Mouse (Mus musculus): ENCODE data around the gene Trim37. TPM values are rescaled to one million over a fixed set of nuclear protein-coding genes. Genes with fewer than 3 reads are reported as not detected.

Trim37 gene
- total and polyA plus RNA-seq, 3 experiments = 36.2 to 60.6 (median 41.9) TPM

DNA sequence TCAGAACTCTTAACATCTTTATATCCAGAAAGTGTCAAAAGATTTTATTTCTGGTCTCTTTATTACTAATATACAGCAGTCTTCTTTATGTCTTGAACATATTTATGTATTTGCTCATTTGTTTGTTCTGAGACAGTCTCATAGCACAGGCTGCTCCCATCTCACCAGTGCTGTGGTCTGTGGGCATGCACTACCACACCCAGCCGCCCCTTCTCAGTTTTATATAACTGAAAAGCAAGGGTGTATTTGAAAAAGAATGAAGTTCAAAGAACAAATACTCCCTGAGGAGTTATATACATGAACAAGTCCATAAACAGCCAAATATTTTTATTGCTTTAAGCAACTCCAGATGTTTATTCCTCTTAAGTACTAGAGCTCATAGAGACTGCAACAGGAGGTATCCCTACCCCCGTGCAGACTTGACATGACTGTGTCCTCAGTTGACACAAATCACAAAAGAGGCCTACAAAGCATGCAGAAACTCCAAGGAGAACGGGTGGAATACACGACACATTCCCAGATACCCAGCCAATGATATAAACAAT, 119.3 kb downstream of the Trim37 start:
- Histone ChIP-seq H3K36me3 (replicated peaks in 1 of 2; ENCODE audit: control insufficient read depth in 1 of 2, insufficient read depth in 1 of 2, low read length in 1 of 2) (peaks cover 0 to 12% of the 10 kb centered on the region in 2 experiments), H3K27ac (ENCODE audit: insufficient read depth, low read depth) (no peak overlapping the region), H3K4me2 (ENCODE audit: insufficient read depth, low read depth, poor library complexity, severe bottlenecking) (no peak overlapping the region), H3K27me3 (replicated peaks) (no peaks in the 10 kb centered on the region), H3K9ac (ENCODE audit: insufficient read depth, low read depth) (no peak overlapping the region), H3K4me1 (ENCODE audit: control insufficient read depth in 1 of 2, insufficient read depth in 2 of 2) (peaks cover 0 to 26% of the 10 kb centered on the region in 2 experiments; a peak in 2 of 4 replicates), H3K4me3 (replicated peaks in 1 of 3; ENCODE audit: low read depth in 2 of 3, low read length in 2 of 3, poor library complexity in 1 of 3) (no peak overlapping the region), H3K79me2 (replicated peaks; ENCODE audit: control insufficient read depth, extremely low read depth, insufficient read depth, poor library complexity, severe bottlenecking) (no peaks in the 10 kb centered on the region), H3K9me3 (replicated peaks; ENCODE audit: low read length) (no peaks in the 10 kb centered on the region)
- in situ Hi-C loops (cut with MboI; ENCODE audit: low pct_ligation_motif_present, low pct_unique_long_range_greater_than_20kb, low sequenced_read_pairs) = no loop called here
- dilution Hi-C loops (cut with MboI; ENCODE audit: extremely low pct_ligation_motif_present, extremely low pct_unique_long_range_greater_than_20kb, low sequenced_read_pairs) = no loop called here
- DNase-seq (ENCODE audit: extremely low read depth) = no peak
- TF ChIP-seq MAFK (IDR thresholded peaks at IDR 0.05; ENCODE audit: insufficient replicate concordance, low read length) (no peak), TBP (conservative IDR thresholded peaks at IDR 0.05; ENCODE audit: low read depth, low read length) (no peak), POLR2A (IDR thresholded peaks at IDR 0.05; ENCODE audit: low read depth, low read length) (no peak), CHD1 (IDR thresholded peaks at IDR 0.05; ENCODE audit: low read depth, low read length) (no peak), ZNF384 (IDR thresholded peaks at IDR 0.05; ENCODE audit: low read depth, low read length) (no peak), ZC3H11A (IDR thresholded peaks at IDR 0.05; ENCODE audit: low read depth, low read length) (no peak)

DNA sequence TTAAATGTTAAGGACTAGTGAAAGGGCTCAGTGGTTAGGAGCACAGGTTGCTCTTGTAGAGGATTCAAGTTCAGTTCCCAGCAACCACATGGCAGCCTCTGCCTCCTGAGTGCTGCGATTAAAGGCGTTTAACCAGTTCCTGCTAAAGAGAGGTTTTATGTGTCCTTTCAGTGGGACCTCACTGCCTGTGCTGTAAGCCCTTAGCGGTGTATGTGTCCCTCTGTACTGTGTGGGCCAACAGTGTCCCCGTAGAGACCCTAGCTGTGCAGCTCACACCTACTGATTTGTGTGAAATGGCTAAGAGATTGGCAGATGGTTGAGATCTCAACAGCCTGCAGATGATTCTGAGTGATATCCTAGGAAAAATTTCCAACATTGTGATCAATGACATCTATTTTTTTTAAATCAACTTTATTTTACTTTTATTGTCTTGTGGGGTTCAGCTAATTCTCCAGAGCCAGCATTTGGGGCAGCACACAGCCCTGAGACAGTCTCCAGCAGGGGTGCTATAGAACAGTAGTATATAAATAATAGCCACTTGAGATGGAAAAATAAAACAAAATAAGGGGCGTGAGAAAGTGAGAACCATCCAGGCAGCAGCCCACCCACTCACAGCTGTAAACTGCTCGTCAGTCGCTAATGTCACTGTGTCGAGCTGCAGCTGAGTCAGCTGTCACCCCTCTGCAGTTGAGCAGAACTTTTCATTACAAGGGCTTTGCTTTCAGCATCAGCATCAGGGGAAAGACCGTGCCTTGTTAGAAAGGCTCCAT, 120.0 kb downstream of the Trim37 start:
- dilution Hi-C loops (cut with MboI; ENCODE audit: extremely low pct_ligation_motif_present, extremely low pct_unique_long_range_greater_than_20kb, low sequenced_read_pairs) = no loop called here
- Histone ChIP-seq H3K9me3 (replicated peaks; ENCODE audit: low read length) (no peaks in the 10 kb centered on the region), H3K9ac (ENCODE audit: insufficient read depth, low read depth) (no peak overlapping the region), H3K27me3 (replicated peaks) (no peaks in the 10 kb centered on the region), H3K4me3 (replicated peaks in 1 of 3; ENCODE audit: low read depth in 2 of 3, low read length in 2 of 3, poor library complexity in 1 of 3) (no peak overlapping the region), H3K27ac (ENCODE audit: insufficient read depth, low read depth) (no peak overlapping the region), H3K79me2 (replicated peaks; ENCODE audit: control insufficient read depth, extremely low read depth, insufficient read depth, poor library complexity, severe bottlenecking) (no peaks in the 10 kb centered on the region), H3K36me3 (replicated peaks in 1 of 2; ENCODE audit: control insufficient read depth in 1 of 2, insufficient read depth in 1 of 2, low read length in 1 of 2) (peaks cover 0 to 10% of the 10 kb centered on the region in 2 experiments), H3K4me1 (ENCODE audit: control insufficient read depth in 1 of 2, insufficient read depth in 2 of 2) (peaks cover 0 to 21% of the 10 kb centered on the region in 2 experiments; a peak in 2 of 4 replicates), H3K4me2 (ENCODE audit: insufficient read depth, low read depth, poor library complexity, severe bottlenecking) (no peak overlapping the region)
- in situ Hi-C loops (cut with MboI; ENCODE audit: low pct_ligation_motif_present, low pct_unique_long_range_greater_than_20kb, low sequenced_read_pairs) = no loop called here
- DNase-seq (ENCODE audit: extremely low read depth) = no peak
- TF ChIP-seq ZKSCAN1 (IDR thresholded peaks at IDR 0.05; ENCODE audit: borderline replicate concordance, low read depth, low read length) (no peak), JUN (IDR thresholded peaks at IDR 0.05; ENCODE audit: insufficient read depth, low read depth, low read length) (no peak), MAZ (IDR thresholded peaks at IDR 0.05; ENCODE audit: low read depth, low read length) (no peak), MAX (IDR thresholded peaks at IDR 0.05; ENCODE audit: low read length) (no peak), USF1 (IDR thresholded peaks at IDR 0.05; ENCODE audit: low read depth, low read length) (no peak), RCOR1 (conservative IDR thresholded peaks at IDR 0.05; ENCODE audit: low read depth, low read length) (no peak)

DNA sequence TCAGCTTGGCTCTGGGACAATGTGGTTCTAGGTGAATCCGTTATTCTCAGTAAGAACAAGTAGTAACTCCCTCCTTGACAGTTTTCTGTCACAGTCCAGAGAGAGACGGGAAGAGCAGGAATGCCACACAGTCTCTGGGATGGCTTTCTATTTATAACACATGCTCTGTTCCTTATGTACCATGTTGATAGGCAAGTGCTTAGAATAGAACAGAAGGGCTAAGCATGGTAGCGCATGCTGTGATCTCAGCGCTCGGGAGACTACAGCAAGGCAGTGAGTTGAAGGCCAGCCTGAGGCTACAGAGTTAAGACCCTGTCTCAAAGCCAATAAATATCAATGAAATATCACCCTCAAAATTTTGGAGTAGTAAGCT, 120.6 kb downstream of the Trim37 start:
- Histone ChIP-seq H3K4me2 (ENCODE audit: insufficient read depth, low read depth, poor library complexity, severe bottlenecking) (no peak overlapping the region), H3K36me3 (replicated peaks in 1 of 2; ENCODE audit: control insufficient read depth in 1 of 2, insufficient read depth in 1 of 2, low read length in 1 of 2) (peaks cover 0 to 12% of the 10 kb centered on the region in 2 experiments), H3K27ac (ENCODE audit: insufficient read depth, low read depth) (no peak overlapping the region), H3K9ac (ENCODE audit: insufficient read depth, low read depth) (no peak overlapping the region), H3K27me3 (replicated peaks) (no peaks in the 10 kb centered on the region), H3K4me1 (ENCODE audit: control insufficient read depth in 1 of 2, insufficient read depth in 2 of 2) (peaks cover 0 to 23% of the 10 kb centered on the region in 2 experiments; a peak in 2 of 4 replicates), H3K9me3 (replicated peaks; ENCODE audit: low read length) (no peaks in the 10 kb centered on the region), H3K79me2 (replicated peaks; ENCODE audit: control insufficient read depth, extremely low read depth, insufficient read depth, poor library complexity, severe bottlenecking) (no peaks in the 10 kb centered on the region), H3K4me3 (replicated peaks in 1 of 3; ENCODE audit: low read depth in 2 of 3, low read length in 2 of 3, poor library complexity in 1 of 3) (no peak overlapping the region)
- no peak for DNase-seq (ENCODE audit: extremely low read depth)
- in situ Hi-C loops (cut with MboI; ENCODE audit: low pct_ligation_motif_present, low pct_unique_long_range_greater_than_20kb, low sequenced_read_pairs) = no loop called here
- TF ChIP-seq MAZ (IDR thresholded peaks at IDR 0.05; ENCODE audit: low read depth, low read length) = no peak
- TF ChIP-seq MAX (IDR thresholded peaks at IDR 0.05; ENCODE audit: low read length) = no peak
- no peak for TF ChIP-seq CHD2 (IDR thresholded peaks at IDR 0.05; ENCODE audit: low read length)
- TF ChIP-seq ELF1 (IDR thresholded peaks at IDR 0.05; ENCODE audit: low read depth, low read length) = no peak
- TF ChIP-seq HCFC1 (IDR thresholded peaks at IDR 0.05; ENCODE audit: low read depth, low read length) = no peak
- dilution Hi-C loops (cut with MboI; ENCODE audit: extremely low pct_ligation_motif_present, extremely low pct_unique_long_range_greater_than_20kb, low sequenced_read_pairs) = no loop called here

All from CH12.LX (cell line).